Mouse (Mus musculus) T-cell, adult 2 months (primary cell): ENCODE data around the gene Eloa.
A peak's percentile ranks its signal among the peaks of the same experiment; 100 is the strongest.

Experiments used
- DNase-seq: peaks from one replicate; pipeline ENCODE4 v3.0.0; 2022; ENCODE audit warnings: low spot score

The Eloa gene

DNA sequence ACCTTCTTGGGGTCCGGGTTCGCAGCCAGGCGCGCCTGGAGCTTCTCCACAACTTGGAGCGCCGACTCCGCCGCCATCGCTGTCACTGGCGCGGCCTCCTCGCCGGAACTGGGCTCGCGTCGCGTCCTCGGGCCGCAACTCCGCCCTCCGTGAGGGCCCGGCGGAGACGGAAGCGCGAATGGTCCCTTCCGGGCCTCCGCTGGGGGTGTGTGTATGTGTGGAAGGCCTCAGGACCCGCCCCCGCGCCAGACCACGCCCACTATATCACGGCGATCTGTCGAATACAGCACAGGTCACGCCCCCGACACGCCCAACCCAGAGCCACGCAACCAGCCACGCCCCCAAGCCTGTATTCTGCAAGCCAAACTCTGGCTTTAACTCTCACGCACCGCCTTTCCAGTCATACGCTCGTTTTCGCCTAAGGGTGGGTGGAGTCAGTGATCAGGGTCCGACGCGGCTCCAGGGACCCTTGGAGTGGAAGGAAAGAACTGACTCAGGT lies at the start of gene Eloa:
Eloa (minus strand) TSS at position 215 of the 499 bp plus-strand sequence.
- peak; percentile 100 for DNase-seq

DNA sequence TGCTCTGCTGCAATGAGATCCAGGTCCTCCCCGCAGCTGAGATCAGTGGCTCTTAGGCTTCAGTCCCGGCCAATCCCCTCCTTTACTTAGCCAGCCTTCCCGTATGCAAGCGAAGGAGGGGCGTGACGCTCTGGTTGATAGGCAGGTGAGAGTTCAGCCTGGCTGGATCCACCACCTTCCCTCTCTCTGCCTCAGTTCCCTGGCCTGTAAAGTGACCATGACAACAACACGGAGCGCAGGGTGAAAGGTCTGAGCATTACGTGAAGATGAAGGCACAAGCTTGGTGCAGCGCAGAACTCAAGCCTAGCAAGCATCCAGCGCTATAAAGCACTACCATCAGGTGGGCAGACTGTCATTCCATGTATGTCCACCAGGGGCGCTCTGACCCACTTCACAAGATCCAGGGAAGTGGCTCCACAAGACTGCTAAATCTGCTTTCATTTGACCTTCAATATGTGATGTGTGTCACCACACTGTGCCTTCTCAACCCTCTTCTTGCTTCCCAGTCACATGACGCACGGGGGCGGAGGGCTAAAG lies 49.7 kb upstream of the Eloa start:
- peak; percentile 79 for DNase-seq

DNA sequence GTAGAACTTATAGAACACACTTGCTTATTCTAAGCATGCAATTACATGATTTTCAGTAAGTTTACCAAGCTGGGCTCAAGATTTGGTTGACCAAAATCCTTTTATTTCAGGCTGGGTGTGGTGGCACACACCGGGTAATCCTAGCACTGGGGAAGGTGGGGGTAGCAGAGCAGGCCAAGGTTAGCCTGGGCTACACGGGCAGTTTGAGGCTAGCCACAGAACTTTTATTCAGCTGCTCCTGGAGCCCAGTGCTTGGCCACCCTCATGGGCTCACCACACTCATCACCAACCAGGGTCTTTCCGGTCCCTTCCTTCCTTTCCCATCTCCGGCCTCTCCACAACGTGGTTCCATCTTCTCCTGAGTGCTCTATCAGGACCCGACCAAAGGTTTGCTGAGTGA lies 49.0 kb upstream of the Eloa start:
- no peak for DNase-seq

DNA sequence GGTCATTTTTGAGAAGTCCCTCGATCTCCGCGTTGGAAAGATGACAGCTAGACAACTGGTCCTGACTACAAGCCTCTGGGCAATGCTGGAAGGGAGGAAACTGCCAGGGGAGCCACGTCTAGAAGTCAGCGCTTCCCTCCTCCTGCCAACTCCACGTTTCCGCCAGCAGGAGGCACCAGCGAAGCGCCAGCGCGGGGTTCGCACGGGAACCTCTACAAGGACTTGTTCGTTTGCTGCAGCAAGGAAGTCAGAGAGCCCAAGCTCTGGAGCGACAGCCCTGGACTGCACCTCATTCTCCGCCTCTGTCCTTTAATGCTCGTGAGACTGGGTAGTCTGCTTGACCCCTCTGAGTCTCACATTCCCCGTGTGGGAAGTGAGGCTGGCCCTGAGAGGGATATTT lies 48.4 kb upstream of the Eloa start:
- DNase-seq = peak; percentile 85

DNA sequence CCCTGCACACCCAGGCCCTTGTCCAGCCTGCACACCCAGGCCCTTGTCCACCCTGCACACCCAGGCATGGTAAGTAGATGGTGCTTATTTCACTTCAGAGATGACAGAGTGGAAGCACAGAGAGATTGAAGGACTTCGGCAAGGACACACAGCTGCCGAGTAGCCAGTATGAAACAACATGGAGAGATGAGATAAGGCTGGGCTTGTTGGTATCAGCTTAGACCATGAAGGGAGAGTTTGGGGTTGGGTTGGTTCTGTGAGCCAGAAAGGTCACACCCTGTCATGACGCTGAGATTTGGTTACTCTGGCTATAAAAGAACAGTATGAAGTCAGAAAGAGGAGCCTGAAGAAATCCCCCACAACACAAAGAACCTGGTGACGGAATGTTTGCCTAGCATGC lies 47.8 kb upstream of the Eloa start:
- DNase-seq = no peak

DNA sequence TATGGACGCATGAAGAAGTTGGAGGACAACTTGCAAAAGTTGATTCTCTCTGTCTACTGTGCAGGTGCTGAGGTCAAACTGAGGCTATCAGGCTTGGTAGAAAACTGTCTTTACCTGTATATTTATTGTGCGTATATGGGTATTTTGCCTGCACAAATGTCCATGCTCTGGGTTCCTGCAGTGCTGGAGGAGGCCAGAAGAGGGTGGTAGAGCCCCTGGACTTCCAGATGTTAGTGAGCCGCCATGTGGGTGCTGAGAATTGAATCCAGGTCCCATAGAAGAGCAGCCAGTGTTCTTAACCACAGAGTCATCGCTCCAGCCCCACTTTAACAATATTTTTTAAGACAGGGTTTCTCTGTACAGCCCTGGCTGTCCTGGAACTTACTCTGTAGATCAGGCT lies 41.6 kb upstream of the Eloa start:
- DNase-seq = no peak

DNA sequence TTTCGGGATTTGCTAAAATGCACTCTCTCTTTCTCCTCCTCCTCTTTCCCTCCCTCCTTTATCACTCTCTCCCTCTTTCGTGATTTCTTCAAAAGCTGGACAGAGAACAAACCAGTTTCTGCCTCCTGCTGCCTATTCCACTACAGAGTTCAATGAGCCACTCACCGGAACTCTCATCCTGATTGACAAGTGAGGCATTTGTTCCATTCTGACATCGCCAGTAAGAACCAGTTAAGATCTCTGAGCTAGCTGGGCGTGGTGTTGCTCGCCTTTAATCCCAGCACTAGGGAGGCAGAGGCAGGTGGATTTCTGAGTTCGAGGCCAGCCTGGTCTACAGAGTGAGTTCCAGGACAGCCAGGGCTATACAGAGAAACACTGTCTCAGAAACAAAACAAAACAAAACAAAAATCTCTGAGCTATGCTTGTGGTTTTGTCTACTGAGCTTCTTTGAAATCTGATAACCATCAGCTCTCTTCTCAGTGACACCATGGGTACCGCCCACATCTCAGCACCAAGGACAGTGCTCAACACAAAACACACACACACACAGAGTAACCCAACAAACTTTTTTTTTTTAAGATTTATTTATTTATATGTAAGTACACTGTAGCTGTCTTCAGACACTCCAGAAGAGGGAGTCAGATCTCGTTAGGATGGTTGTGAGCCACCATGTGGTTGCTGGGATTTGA lies 38.4 kb upstream of the Eloa start:
- peak; percentile 61 for DNase-seq

DNA sequence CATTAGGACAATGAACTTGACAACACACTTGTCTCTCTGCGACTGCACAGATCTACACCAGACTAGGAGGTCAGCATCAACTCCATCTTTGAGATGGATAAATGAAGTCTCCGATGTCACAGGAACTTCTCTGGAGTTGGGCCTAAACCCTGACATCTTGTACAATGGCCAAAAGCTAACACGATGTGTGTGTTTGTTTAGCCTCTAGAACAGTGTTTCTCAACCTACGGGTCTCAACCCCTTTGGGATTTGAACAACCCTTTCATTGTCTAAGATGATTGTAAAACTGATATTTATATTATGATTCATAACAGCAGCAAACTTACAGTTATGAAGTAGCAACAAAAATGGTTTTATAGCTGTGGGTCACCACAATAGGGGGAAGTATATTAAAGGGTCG lies 36.4 kb upstream of the Eloa start:
- no peak for DNase-seq

DNA sequence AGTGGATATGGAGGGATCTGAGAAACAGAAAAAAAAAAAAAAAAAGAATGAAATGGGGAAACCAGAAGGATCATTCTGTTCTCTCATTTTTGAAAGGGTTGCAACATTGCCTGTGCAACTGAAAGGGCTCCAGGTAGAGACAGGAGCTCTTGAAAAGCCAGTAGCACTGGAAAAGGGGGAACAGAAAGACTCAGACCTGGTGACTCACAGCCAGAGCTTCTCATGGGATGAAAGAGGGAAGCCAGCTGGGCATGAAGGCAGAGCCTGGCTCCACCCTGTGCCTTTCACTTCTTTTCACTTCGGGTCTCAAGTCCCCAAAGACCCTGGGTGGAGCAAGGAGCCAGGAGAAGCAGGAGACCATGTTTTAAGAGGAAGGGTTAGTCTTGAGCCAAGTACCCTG lies 34.5 kb upstream of the Eloa start:
- no peak for DNase-seq

DNA sequence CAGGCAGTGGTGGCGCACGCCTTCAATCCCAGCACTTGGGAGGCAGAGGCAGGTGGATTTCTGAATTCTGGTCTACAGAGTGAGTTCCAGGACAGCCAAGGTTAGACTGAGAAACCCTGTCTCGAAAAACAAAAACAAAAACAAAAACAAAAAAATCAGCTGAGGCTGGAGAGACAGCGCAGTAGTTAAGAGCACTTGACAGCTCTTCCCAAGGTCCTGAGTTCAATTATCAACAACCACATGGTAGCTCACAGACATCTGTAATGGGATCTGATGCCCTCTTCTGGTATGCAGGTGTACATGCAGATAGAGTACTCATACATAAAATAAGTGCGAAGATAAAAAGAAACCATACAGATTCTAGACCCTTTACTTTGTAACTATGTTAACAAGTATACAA lies 32.3 kb upstream of the Eloa start:
- no peak for DNase-seq

DNA sequence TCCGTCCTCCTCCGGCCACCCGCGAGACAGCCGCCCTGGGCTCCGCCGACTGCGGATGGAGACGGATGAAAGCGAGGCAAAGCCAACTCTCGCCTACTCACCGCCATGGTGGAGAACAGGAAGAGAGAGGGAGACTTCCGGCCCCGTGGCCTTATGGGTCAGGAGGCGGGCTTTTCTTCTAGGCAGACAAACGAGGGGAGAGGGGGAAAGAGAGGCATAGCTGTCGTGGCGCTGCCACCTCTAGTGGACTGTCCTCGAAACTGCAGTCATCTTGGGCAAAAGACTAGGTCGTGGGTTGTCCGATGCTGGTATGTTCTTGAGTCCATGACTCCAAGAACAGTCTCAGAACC lies 31.7 kb upstream of the Eloa start, which contains the start of gene Rpl11:
Rpl11 (minus strand) TSS at position 182 of the 350 bp plus-strand sequence.
- DNase-seq = peak; percentile 94

DNA sequence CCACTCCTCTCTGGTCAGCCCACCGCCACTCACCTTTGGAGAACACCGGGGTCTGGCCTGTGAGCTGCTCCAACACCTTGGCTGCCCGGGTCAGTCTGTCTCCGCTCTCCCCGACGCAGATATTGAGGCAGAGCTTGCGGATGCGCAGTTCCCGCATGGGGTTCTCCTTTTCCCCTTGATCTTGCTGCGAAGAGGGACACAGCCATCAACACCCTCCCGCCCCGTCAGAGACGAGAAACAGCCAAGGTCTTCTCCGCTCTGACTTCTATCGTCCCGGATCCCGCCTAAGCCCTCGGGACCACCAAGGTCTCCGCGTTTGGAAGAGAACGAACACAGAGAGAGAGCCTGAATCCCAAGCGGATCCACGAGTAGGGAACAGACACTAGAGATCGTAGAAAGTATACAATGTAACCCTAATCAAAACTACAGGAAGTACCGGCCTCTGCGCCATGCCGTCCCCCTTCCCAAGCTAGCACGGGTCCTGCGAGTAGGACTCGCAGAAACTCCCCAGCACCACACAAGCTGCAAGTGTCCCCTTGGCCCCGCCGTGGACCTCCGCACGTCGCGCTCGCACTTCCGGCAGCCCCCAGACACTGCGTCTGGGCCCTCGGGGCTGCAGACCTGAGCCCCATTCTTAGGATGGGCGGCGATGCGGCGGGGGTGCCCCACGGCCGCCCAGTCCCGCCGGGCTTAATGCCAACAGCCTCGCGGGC lies 31.1 kb upstream of the Eloa start:
- DNase-seq = peak; percentile 21

DNA sequence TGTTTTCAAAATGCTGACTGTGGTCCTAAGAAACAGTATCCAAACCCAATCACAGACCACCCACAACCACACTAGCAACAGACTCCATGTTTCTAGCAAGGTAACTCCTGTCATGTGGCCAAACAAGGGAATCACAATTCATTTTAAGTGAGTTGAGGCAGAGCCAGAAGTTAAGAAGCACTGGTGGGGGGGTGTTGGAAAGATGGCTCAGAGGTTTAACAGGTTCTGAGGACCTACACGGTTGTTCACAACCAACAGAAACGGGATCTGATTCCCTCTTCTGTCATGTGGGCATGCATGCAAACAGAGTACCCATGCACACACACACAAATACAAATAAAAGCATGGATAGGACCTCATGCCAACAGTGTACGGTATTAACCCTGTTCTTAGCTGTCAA lies 30.5 kb upstream of the Eloa start:
- no peak for DNase-seq

DNA sequence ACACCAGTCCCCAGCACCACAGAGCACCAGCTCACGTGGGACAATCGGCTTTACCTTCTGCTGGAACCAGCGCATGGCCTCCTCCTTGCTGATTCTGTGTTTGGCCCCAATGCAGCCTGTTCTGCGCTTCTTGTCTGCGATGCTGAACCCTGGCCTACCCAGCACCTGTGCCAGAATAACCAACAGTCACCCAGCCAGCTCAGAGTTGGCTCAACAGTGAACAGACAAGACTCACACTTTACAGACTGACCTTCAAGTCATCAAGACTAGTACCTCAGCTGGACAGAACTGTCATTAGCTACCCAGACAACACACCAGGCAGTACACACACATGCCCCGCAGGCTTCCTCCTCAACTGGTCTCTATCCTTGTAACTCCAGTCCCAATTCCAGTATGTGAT lies 28.7 kb upstream of the Eloa start:
- no peak for DNase-seq

DNA sequence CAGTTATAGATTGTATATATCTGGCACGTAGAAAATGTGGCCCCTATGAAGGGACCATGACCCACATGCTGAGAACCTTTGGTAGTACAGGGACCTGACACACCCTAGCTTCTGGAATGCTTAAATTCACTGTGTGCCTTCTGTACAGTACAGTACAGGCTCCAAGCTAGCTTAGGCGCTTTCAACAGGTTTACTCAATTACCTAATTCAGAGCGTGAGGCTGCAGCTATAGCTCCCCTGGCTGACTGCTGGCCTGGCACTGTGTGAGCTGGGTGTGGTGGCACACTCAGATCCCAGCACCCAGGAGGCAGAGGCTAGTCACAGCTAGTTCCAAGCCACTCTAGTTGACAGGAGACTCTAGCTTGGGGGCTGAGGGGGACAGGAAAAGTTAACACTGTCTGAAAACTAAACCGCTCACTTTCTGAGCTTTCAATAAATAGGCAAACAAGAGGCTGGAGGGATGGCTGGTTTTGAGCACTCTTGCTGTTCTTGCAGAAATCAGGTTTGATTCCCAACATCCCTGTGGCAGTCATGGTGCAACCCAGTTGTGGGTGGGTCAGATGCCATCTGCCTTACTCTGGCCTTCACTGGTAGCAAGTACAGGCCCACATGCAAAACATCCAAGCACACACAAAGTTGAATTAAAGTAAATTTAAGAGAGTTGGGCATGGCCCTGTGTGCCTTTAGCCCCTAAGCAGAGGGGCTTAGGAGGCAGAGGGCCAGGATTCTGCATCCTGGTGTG lies 26.9 kb upstream of the Eloa start:
- DNase-seq = no peak

DNA sequence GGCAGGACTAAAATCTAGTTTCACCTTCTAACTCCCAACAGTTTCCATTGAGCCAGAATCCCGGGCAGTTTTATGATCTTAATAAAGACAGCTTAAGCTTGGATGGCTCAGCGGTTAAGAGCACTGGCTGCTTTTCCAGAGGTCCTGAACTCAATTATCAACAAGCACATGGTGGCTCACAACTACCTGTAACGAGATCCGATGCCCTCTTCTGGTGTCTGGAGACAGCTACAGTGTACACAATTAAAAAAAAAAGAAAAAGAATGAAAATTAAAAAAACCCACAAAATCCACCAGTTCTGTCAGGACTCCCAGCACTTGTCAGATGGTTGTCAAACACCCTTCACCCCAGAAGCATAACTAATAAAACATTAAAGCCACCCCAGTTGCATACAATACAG lies 26.1 kb upstream of the Eloa start:
- no peak for DNase-seq

DNA sequence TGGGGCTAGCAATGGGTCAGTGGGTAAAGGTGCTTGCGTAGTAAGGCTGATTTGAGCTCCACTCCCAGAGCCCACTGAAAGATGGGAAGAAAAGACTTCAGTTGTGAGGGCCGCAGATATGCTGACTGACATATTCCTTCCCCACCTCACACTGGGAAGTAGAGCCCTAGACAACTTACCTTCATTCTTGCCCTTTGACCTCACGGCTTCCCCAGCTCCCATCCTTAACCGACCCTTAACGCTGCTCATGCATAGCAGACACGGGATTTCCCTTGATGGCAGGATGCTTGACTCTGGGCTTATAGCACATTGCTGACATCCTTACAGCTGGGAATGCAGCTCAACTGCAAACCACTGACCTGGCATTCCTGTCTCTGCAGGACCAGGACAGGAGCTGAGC lies 25.3 kb upstream of the Eloa start:
- no peak for DNase-seq

DNA sequence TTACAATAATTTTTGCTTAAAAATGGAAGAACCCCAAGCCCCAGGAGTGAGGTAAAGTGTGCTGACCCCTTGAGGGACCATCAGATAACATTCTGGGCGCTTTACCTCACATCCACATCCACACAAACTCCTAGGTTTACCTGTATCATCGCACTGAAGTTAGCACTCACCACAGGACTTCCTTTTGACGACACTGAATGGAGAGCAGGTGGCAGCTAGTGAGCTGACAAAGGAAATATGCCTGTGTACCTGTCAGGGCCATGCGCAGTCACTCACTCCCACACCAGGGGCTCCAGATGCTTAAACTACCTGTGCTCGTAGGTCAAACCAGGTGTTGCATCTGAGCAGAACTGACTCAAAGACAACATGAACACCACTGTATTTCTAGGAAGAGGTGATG lies 23.5 kb upstream of the Eloa start:
- no peak for DNase-seq

DNA sequence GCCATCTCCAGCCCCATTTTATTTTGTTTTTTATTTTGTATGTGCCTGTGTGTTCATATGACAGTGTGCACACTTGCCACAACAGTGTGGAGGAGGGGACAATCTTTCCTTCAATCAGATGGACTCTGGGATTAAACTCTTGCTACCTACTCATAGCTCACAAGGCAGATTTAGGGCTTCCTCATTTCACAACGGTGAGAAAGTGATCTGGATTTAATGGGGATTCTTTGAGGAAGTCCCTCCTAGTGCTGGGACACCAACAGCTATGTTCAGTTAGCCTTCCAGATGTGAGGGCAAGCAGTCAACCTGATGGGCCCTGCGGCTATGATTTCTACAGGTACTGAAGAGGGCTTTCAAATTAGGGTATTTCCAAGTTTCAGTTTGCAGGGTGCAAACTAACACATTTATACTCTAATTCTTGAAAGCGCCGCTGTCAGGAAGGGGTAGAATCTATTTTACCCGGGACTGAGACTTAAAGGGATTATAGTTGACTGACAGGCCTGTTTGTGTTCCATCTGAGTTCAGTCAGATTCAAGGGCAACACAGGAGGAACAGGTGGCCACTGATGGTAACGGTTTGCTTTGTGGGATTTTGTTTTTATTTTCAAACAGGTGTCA lies 22.3 kb upstream of the Eloa start:
- no peak for DNase-seq

DNA sequence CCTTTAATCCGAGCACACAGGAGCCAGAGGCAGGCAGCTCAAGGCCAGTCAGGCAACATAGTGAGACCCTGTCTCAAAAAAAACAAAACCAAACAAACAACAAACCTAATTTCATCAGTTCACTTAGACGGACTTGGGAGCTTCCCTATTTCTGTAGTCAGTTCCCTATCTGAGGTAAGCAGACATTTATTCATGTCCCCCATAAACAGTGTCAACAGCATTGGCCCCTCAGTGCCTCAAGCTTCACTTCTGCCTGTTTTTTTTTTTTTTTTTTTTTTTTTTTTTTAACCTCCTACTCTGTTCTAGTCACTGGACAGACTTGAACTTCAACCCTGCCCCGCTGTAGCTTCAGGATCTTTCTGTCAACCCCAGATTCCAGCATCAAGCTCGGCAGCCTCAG lies 13.5 kb upstream of the Eloa start:
- no peak for DNase-seq

DNA sequence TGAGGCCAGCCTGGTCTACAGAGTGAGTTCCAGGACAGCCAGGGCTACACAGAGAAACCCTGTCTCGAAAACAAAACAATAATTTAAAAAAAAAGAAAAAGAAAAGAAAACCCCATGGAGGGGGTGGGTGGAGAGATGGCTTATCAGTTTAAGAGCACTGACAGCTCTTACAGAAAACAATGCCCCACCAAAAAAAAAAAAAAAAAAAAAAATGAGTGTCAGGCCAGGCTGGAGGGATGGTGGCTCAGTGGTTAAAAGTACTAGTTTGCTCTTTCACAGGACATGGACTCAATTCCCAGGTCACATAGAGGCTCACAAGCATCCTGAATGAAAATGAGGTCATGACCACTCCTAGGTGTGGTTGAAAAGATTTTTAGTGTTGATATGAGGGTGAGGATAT lies 11.7 kb upstream of the Eloa start:
- no peak for DNase-seq
